Mouse (Mus musculus) thymus, adult 2 months (tissue): ENCODE results near the gene Elof1.

Experiments
- CTCF ChIP-seq: fragments of 200-500 bp; IDR thresholded peaks from 2 replicates; pipeline ENCODE4 v1.5.1; 2012; ENCODE audit warnings: mild to moderate bottlenecking, control low read depth, low read length, moderate library complexity, borderline replicate concordance; ENCODE audit not compliant: control insufficient read depth, poor library complexity, insufficient read depth; ENCODE audit errors: extremely low read depth
- POLR2A ChIP-seq: fragments of 200-500 bp; IDR thresholded peaks from 2 replicates; pipeline ENCODE4 v1.6.1; 2012; ENCODE audit warnings: mild to moderate bottlenecking, low read length, control low read depth, moderate library complexity; ENCODE audit not compliant: control insufficient read depth, poor library complexity, insufficient read depth; ENCODE audit errors: extremely low read depth

- no peak for TF ChIP-seq CTCF
- no peak for TF ChIP-seq POLR2A
Measured at GRCm38 (mm10) chr9:22121545-22121944, 4.6 kb upstream of the Elof1 start.
